Mouse (Mus musculus) liver, embryonic 14.5 days (tissue): ENCODE results near the gene Alkbh3.

ENCODE experiments used
- CTCF ChIP-seq: IDR thresholded peaks from 2 replicates; pipeline ENCODE4 v1.5.1; 2016; ENCODE audit warnings: antibody characterized with exemption, low read depth, control low read depth
- EP300 ChIP-seq: IDR thresholded peaks from 2 replicates; pipeline ENCODE4 v1.6.1; 2016; ENCODE audit warnings: antibody characterized with exemption, low read depth

DNA sequence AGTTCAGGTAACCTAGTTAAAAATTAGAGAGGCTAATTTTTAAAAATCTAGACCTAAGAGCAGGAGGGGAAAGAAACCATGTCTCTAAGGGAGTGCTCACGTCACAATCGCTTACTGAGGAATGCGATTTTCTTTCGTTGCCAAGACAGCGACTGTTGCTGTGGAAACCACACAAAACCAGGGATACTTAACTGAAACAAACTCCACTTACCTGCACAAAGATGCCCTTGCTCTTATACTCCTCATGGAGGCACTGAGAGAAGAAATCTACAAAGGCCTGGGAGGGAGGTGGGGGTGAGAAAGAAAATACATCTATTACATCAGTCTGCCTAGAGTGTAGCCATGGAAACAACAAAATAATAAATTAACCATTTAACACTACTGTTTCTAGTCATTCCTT, 33.1 kb upstream of the Alkbh3 start:
- TF ChIP-seq CTCF, result no peak
- no peak for TF ChIP-seq EP300
